Mouse (Mus musculus) midbrain, embryonic 10.5 days (tissue): ENCODE results near the gene Aurka. TPM values are rescaled to one million over a fixed set of nuclear protein-coding genes. Genes with fewer than 3 reads are reported as not detected.

Source experiments
- DNase-seq: peaks from one replicate; pipeline ENCODE4 v3.0.0-alpha.2; 2017; ENCODE audit warnings: low spot score
- H3K27ac ChIP-seq: fragments of 300-500 bp; sonication (generic); replicated peaks from 2 replicates; pipeline ENCODE4 v1.5.1; 2016; ENCODE audit warnings: mild to moderate bottlenecking
- H3K27me3 ChIP-seq: fragments of 300-500 bp; sonication (generic); 2 replicates; pipeline ENCODE4 v1.6.1; 2016; ENCODE audit warnings: low read depth, mild to moderate bottlenecking; ENCODE audit not compliant: poor library complexity, severe bottlenecking
- H3K36me3 ChIP-seq: fragments of 300-500 bp; sonication (generic); 2 replicates; pipeline ENCODE4 v1.6.1; 2016; ENCODE audit warnings: mild to moderate bottlenecking, moderate library complexity
- H3K4me1 ChIP-seq: fragments of 300-500 bp; sonication (generic); 2 replicates; pipeline ENCODE4 v1.6.1; 2016
- H3K4me3 ChIP-seq: fragments of 300-500 bp; sonication (generic); 2 replicates; pipeline ENCODE4 v1.5.1; 2016; ENCODE audit warnings: mild to moderate bottlenecking, moderate library complexity
- H3K9me3 ChIP-seq: fragments of 300-500 bp; sonication (generic); replicated peaks from 2 replicates; pipeline ENCODE4 v1.6.1; 2016; ENCODE audit warnings: mild to moderate bottlenecking
- WGBS: fragments of 180-500 bp; shearing (Covaris S2); methylation state at CpG from one replicate; pipeline ENCODE4 v1.1.7; 2016; 5-methylcytosine and 5-hydroxymethylcytosine counted together
- polyA plus RNA-seq: library from polyadenylated mRNA; unstranded; fragments of >200 nt; fragmentation: Nextera tagmentation; extraction: Ambion mirVana; gene quantifications from 2 replicates; pipeline ENCODE4 v1.2.1, GENCODE M21; 2016

Gene Aurka
- polyA plus RNA-seq, 1 experiment from 2014 or later: 221 TPM

DNA sequence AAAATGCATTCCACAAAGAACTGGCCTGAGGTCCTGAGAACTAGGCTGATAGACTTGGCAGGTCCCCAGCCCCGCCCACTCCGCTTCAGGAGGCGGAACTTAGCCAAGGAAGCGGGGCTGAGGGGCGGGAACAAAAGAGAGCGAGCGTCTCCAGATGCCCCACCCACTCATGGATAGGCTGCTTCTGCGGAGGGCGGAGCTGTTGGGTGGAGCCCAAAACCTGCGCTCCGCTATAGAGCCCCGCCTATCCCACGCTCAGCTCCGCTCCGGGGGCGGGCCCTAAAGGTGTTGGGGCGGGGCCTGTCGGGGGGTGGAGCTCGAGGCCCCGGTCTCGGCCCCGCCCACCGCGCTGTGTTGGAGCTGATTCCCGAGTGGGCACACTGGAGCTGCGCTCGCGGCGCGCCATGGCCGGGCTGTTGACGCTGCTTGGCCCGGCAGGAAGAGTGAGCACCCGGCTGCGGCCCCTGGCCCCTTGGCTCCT, 25.0 kb downstream of the Aurka start, which contains the start of gene Fam210b:
Fam210b (plus strand) TSS at position 308 of the 481 bp plus-strand sequence.
- peaks cover 64% of the 10 kb centered on the region for H3K4me1 ChIP-seq
- H3K9me3 ChIP-seq: no peaks in the 10 kb centered on the region
- no peaks in the 10 kb centered on the region for H3K36me3 ChIP-seq
- under 1% methylated on average over 29 of the region's 35 CpGs for WGBS
- peak within 1 kb of the TSS; percentile 83 for H3K27ac ChIP-seq
- peak; percentile 97 for DNase-seq
- peak within 1 kb of the TSS; percentile 77 for H3K4me3 ChIP-seq
- peaks cover 7% of the 10 kb centered on the region for H3K27me3 ChIP-seq

DNA sequence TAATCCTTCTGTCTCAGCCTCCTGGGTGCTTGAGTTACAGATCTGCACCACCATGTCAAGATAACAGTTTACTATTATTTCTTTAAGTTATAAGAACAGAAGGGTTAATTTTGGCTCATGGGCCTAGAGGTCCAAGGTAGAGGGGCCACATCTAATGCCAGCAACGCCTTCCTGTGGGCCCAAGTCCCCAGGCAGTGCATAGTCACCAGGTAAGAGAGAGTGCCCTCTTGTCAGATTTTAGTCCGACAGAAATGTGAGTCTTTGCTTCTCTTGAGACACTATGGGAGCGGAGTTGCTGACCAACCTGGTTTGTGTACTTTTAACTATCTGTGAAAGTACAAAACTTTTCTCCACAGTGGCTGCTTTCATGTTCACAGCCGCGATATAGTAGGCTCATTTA, 25.7 kb downstream of the Aurka start:
- no peaks in the 10 kb centered on the region for H3K36me3 ChIP-seq
- DNase-seq: no peak
- peaks cover 7% of the 10 kb centered on the region for H3K27me3 ChIP-seq
- peak overlapping the region; percentile 77 for H3K4me3 ChIP-seq
- peaks cover 61% of the 10 kb centered on the region for H3K4me1 ChIP-seq
- 36% methylated on average over 5 of the region's 5 CpGs for WGBS
- H3K9me3 ChIP-seq: no peaks in the 10 kb centered on the region
- H3K27ac ChIP-seq: no peak overlapping the region

- H3K27me3 ChIP-seq: peaks cover 7% of the 10 kb centered on the region
- no peak overlapping the region for H3K27ac ChIP-seq
- 95% methylated on average over 7 of the region's 7 CpGs for WGBS
- peaks cover 51% of the 10 kb centered on the region for H3K4me1 ChIP-seq
- no peak overlapping the region for H3K4me3 ChIP-seq
- H3K9me3 ChIP-seq: no peaks in the 10 kb centered on the region
- no peak for DNase-seq
- no peaks in the 10 kb centered on the region for H3K36me3 ChIP-seq
These were observed 26.6 kb downstream of the Aurka start for GRCm38 (mm10) chr2:172343751-172344150.

DNA sequence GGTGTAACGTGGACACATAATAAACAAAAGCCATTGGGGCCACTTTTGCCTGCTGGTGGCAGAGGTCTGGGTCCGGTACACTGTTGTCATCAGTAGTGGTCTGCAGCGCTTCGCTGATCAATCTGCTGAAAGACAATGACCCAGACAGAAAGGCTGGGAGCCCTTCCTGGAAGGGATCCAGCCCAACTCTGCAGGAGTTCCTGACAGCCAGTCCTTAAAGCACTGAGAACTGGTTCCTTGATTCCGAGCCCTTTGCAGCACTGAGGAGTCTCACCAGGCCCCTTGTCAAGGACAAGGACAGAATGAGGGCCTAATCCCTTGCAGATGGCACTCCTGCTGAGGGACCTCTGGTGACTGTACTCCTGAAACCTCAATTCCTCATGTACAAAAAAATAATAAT, 28.7 kb downstream of the Aurka start:
- Histone ChIP-seq H3K9me3 (no peaks in the 10 kb centered on the region), H3K4me3 (no peak overlapping the region), H3K27me3 (peaks cover 2% of the 10 kb centered on the region), H3K4me1 (peaks cover 30% of the 10 kb centered on the region), H3K36me3 (no peaks in the 10 kb centered on the region), H3K27ac (no peak overlapping the region)
- WGBS: 26% methylated on average over 5 of the region's 5 CpGs
- DNase-seq: no peak

GRCm38 (mm10) chr2:172340936-172341335, 29.4 kb downstream of the Aurka start:
- WGBS: 40% methylated on average over 3 of the region's 3 CpGs
- Histone ChIP-seq H3K27me3 (no peaks in the 10 kb centered on the region), H3K4me1 (peaks cover 24% of the 10 kb centered on the region), H3K27ac (no peak overlapping the region), H3K9me3 (no peaks in the 10 kb centered on the region), H3K36me3 (no peaks in the 10 kb centered on the region), H3K4me3 (no peak overlapping the region)
- no peak for DNase-seq

- no peak overlapping the region for H3K4me3 ChIP-seq
- no peaks in the 10 kb centered on the region for H3K36me3 ChIP-seq
- H3K27me3 ChIP-seq: no peaks in the 10 kb centered on the region
- WGBS: 87% methylated on average over 19 of the region's 19 CpGs
- H3K4me1 ChIP-seq: peaks cover 9% of the 10 kb centered on the region
- DNase-seq: no peak
- H3K9me3 ChIP-seq: no peaks in the 10 kb centered on the region
- H3K27ac ChIP-seq: no peak overlapping the region
These were observed 32.0 kb downstream of the Aurka start for GRCm38 (mm10) chr2:172338206-172338942.

- Histone ChIP-seq H3K9me3 (no peaks in the 10 kb centered on the region), H3K27me3 (peaks cover 13% of the 10 kb centered on the region), H3K4me3 (peak overlapping the region; percentile 20; the same call in 1 of the 2 replicates), H3K27ac (no peak overlapping the region), H3K36me3 (no peaks in the 10 kb centered on the region), H3K4me1 (peaks cover 8% of the 10 kb centered on the region)
- WGBS: 13% methylated on average over 13 of the region's 13 CpGs
- peak; percentile 79 for DNase-seq
These were observed 41.2 kb downstream of the Aurka start for GRCm38 (mm10) chr2:172329179-172329578.

DNA sequence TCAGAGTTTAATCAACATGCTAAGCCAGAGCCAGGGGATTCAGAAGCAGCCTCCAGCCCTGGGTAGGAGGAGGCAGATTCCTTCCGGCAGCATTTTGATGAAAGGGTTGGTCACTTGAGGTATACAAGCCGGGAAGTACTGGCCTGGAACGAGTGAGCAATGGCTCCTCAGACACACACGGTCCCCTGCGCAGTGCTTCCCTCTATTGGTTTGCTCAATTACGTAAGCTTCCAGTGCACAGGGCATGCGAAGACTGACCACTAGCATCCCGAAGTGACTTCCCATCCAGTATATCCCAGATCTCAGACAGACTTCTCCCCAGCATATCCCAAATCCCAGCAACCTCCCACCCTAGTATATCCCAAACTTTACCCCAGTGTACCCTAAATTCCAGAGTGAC, 42.1 kb downstream of the Aurka start:
- H3K4me3 ChIP-seq: no peak overlapping the region
- no peak for DNase-seq
- 58% methylated on average over 8 of the region's 8 CpGs for WGBS
- H3K27me3 ChIP-seq: peaks cover 13% of the 10 kb centered on the region
- H3K4me1 ChIP-seq: peaks cover 6% of the 10 kb centered on the region; the same call in 1 of the 2 replicates
- no peaks in the 10 kb centered on the region for H3K36me3 ChIP-seq
- H3K27ac ChIP-seq: no peak overlapping the region
- H3K9me3 ChIP-seq: no peaks in the 10 kb centered on the region

DNA sequence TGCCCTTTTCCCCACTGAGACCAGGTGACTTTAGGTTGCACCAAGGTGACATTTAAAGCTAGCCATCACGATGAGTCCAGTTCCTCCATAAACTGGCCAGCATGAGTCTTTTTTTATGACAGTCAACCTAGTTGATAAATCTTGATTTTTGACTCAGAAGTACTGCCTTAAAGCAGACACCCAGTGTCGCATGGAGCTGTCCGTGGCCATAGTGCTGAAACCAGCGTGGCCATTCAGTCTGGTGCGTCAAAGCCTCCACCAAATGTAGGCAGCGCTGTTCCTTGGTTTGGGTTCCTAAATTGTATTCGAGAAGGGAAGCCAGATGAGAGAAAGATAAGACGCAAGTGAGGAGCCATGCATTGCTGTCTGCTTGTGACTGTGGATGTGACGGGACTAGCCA, 49.5 kb downstream of the Aurka start:
- no peak overlapping the region for H3K27ac ChIP-seq
- no peaks in the 10 kb centered on the region for H3K4me1 ChIP-seq
- no peaks in the 10 kb centered on the region for H3K27me3 ChIP-seq
- peak; percentile 72 for DNase-seq
- H3K9me3 ChIP-seq: no peaks in the 10 kb centered on the region
- WGBS: 19% methylated on average over 9 of the region's 9 CpGs
- no peaks in the 10 kb centered on the region for H3K36me3 ChIP-seq
- no peak overlapping the region for H3K4me3 ChIP-seq

- H3K27ac ChIP-seq: no peak overlapping the region
- WGBS: 93% methylated on average over 9 of the region's 9 CpGs
- H3K9me3 ChIP-seq: peaks cover 4% of the 10 kb centered on the region; the same call in 1 of the 2 replicates
- no peaks in the 10 kb centered on the region for H3K4me1 ChIP-seq
- DNase-seq: no peak
- H3K4me3 ChIP-seq: no peak overlapping the region
- no peaks in the 10 kb centered on the region for H3K27me3 ChIP-seq
- no peaks in the 10 kb centered on the region for H3K36me3 ChIP-seq
These were observed 58.6 kb downstream of the Aurka start for GRCm38 (mm10) chr2:172311731-172312130.

DNA sequence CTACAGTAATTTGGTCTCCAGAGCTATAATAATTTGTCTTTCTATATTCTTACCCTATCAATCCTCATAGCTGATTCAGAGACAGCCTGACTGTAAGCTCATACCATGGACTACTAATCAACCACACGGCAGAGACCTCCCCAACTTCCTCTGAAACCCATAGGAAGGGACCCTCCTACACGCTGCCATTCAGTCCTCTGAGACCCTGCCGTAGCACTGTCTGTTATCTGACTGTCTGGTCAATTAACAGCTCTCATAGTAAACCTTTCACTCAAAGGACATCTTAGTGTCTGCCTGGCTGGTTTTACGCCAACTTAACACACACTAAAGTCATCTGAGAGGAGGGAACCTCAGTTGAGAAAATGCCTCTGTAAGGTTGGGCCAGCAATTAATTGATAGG, 63.8 kb downstream of the Aurka start:
- H3K9me3 ChIP-seq: no peaks in the 10 kb centered on the region
- H3K36me3 ChIP-seq: no peaks in the 10 kb centered on the region
- H3K27ac ChIP-seq: no peak overlapping the region
- no peaks in the 10 kb centered on the region for H3K27me3 ChIP-seq
- DNase-seq: no peak
- H3K4me1 ChIP-seq: peaks cover 12% of the 10 kb centered on the region; the same call in 1 of the 2 replicates
- no peak overlapping the region for H3K4me3 ChIP-seq
- 88% methylated on average over 4 of the region's 4 CpGs for WGBS
